Mouse (Mus musculus): ENCODE measurements around the gene Guf1.
A peak's percentile ranks its signal among the peaks of the same experiment; 100 is the strongest.

Gene Guf1

GRCm38 (mm10) chr5:69556628-69557403 lies at the start of gene Guf1:
Gene Guf1 (plus strand): TSS chr5:69556923.
- DNase-seq (ENCODE audit: low spot score): peak; percentile 89

DNA sequence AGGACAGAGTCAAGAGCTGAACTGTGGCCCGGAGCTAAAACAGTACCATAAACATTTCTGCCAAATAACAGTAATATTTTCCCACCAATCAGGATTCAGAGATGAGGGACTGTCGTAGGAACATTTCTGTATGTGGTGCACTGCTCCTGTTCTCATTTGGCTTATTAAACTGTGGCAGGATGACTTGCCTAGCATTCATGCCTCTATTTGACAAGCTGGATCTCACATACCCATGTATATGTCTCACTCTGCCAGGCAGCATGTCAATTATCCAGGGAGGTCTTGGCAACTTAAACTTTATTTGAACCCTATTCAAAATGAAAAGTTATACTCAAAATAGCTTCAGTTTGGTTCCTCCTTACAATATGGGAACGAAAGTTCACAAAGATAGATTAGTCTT lies 49.7 kb upstream of the Guf1 start:
- no peak for DNase-seq (ENCODE audit: low spot score)

GRCm38 (mm10) chr5:69511631-69512030 lies 45.1 kb upstream of the Guf1 start:
- DNase-seq (ENCODE audit: low spot score): no peak

GRCm38 (mm10) chr5:69512203-69512602 lies 44.5 kb upstream of the Guf1 start:
- DNase-seq (ENCODE audit: low spot score): no peak

GRCm38 (mm10) chr5:69520661-69521278 lies 36.0 kb upstream of the Guf1 start:
- peak; percentile 43 for DNase-seq (ENCODE audit: low spot score)

GRCm38 (mm10) chr5:69522064-69522463 lies 34.7 kb upstream of the Guf1 start:
- DNase-seq (ENCODE audit: low spot score): no peak

DNA sequence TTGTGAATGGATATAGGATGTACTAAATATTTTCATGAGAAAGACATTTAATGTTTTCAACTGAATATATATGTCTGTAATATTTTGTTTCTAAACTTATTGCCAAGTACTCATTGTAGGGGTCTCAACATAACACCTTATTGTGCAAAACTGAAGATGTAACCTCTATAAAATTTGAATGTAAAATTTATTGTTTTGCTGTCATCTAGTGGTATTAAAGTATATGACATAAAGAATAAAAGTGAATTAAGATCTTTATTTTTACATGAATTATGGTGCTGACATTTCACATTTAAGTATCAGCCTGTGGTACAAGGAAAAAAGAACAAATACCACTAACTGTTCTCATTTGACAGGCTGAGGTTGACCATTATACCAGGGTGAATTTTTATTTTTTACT lies 32.8 kb upstream of the Guf1 start:
- DNase-seq (ENCODE audit: low spot score): no peak

- DNase-seq (ENCODE audit: low spot score): no peak
Observed at GRCm38 (mm10) chr5:69541680-69542079, 15.0 kb upstream of the Guf1 start.

GRCm38 (mm10) chr5:69542489-69542888 lies 14.2 kb upstream of the Guf1 start, which contains the start of gene Yipf7:
Gene Yipf7 (minus strand): TSS chr5:69542648.
- no peak for DNase-seq (ENCODE audit: low spot score)

DNA sequence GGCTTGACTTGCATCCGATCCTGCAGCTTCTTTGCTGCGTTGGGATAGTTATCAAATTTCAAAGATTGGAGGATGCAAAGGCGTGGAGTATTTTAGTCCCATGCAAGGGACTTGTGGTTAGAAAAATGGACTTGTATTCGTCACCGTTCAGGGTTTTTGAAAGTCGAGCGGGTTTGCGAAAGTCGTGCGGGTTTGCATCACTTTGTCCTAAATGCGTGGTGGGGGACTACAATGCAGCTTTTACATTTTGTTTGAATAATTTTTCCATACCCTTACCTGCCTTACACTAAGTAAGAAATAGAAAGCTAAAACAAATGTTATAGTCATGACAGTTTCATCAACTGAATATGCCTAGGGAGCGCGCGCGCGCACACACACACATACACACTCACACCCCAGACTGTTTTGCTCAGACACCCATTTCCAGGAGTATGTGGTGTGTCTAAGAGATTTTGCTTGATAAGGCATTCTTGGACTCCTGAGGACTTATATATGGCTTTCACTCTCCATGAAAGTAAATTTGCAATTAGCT lies 747 bp downstream of the Guf1 start:
- DNase-seq (ENCODE audit: low spot score): no peak

GRCm38 (mm10) chr5:69591640-69592461 lies 35.1 kb downstream of the Guf1 start, which contains the start of gene Gnpda2:
Gene Gnpda2 (minus strand): TSS chr5:69592340.
- DNase-seq (ENCODE audit: low spot score): peak; percentile 61

DNA sequence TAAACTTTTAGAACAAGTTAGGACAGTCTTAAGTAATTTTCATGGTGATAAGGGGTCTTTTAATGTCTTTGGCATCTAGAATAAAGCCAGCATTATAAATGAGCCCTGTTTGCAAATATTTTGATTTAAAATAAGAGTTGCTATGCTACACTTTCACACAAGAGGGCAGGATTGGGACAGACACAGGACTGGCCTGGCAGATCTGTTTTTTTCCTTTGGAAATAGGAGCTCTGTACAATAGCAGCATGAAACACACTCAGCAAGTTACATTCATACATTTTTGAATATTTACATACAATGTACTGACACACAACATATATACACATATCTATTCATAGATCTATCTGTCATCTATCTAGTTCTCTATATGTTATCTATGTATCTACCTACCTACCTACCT lies 44.3 kb downstream of the Guf1 start:
- no peak for DNase-seq (ENCODE audit: low spot score)

- peak; percentile 68 for DNase-seq (ENCODE audit: low spot score)
Observed at GRCm38 (mm10) chr5:69613209-69613796, 56.6 kb downstream of the Guf1 start.

GRCm38 (mm10) chr5:69620899-69621298 lies 64.2 kb downstream of the Guf1 start:
- DNase-seq (ENCODE audit: low spot score): no peak
